Mouse (Mus musculus) forebrain, embryonic 15.5 days (tissue): ENCODE results near the gene Kdsr. TPM values are rescaled to one million over a fixed set of nuclear protein-coding genes. Genes with fewer than 3 reads are reported as not detected.

Experiments
- ATAC-seq: fragments of 200-750 bp; cut with Nextera tagmentation; replicated peaks from 2 replicates; pipeline ENCODE4 v1.8.0; 2017; ENCODE audit warnings: mild to moderate bottlenecking, moderate TSS enrichment, moderate library complexity
- H3K27ac ChIP-seq: fragments of 300-500 bp; sonication (generic); replicated peaks from 2 replicates; pipeline ENCODE4 v1.5.1; 2015; ENCODE audit warnings: mild to moderate bottlenecking, inconsistent platforms
- H3K27me3 ChIP-seq: fragments of 300-500 bp; sonication (generic); 2 replicates; pipeline ENCODE4 v1.6.1; 2015; ENCODE audit warnings: inconsistent platforms
- H3K36me3 ChIP-seq: fragments of 300-500 bp; sonication (generic); 2 replicates; pipeline ENCODE4 v1.6.1; 2015; ENCODE audit warnings: mild to moderate bottlenecking, inconsistent platforms
- H3K4me1 ChIP-seq: fragments of 300-500 bp; sonication (generic); 2 replicates; pipeline ENCODE4 v1.6.1; 2015; ENCODE audit warnings: inconsistent platforms
- H3K4me2 ChIP-seq: fragments of 300-500 bp; sonication (generic); replicated peaks from 2 replicates; pipeline ENCODE4 v1.6.1; 2015; ENCODE audit warnings: mild to moderate bottlenecking, inconsistent platforms
- H3K4me3 ChIP-seq: fragments of 300-500 bp; sonication (generic); 2 replicates; pipeline ENCODE4 v1.5.1; 2015; ENCODE audit warnings: mild to moderate bottlenecking, inconsistent platforms
- H3K9ac ChIP-seq: fragments of 300-500 bp; sonication (generic); replicated peaks from 2 replicates; pipeline ENCODE4 v1.6.1; 2015; ENCODE audit warnings: mild to moderate bottlenecking, inconsistent platforms
- H3K9me3 ChIP-seq: fragments of 300-500 bp; sonication (generic); 2 replicates; pipeline ENCODE4 v1.6.1; 2016; ENCODE audit warnings: inconsistent platforms
- WGBS: fragments of 180-500 bp; shearing (Covaris S2); methylation state at CpG from one replicate; pipeline ENCODE4 v1.1.7; 2015; ENCODE audit warnings: mixed read lengths; 5-methylcytosine and 5-hydroxymethylcytosine counted together
- polyA plus RNA-seq: library from polyadenylated mRNA; unstranded; fragments of >200 nt; fragmentation: Nextera tagmentation; extraction: Ambion mirVana; gene quantifications from 2 replicates; pipeline ENCODE4 v1.2.1, GENCODE M21; 2015

Gene Kdsr
- polyA plus RNA-seq: 13.0 and 14.4 TPM in 2 replicates

DNA sequence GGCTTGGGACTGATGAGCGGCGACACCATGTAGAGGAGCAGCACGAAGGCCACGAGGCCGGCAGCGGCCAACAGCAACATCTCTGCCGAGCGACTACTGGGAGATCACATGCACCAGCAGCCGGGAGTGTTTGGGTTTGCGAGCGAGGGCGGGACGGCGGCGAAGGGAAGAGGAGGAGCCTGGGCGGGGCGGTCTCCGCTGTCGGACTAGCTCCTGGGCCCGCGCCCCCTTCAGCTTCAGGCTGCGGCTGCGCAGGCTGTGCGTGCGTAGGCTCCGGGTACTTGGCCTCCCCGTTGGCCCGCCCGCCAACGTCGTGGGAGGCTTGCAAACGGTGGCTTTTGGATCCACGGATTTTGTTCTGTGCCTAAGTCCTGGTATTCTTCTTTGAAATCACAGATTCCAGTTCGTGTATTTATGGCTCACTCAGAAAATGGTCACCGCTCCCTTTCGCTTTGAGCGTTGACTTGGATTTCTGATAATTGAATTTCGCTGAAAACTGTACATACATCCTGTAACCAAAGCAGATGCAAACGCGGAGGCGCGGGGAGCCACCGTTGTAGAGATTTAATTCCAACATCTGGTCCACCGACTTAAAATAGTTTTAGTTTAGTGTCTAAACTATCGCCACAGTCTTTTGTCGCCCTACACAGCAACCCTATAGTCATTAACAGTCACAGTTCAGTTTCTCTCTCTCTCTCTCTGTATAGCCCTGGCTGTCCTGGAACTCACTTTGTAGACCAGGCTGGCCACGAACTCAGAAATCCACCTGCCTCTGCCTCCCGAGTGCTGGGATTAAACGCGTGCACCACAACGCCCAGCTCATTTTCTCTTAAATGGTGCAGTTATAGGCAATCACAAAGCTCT is at the start of gene Kdsr:
Kdsr (minus strand) TSS at position 156 of the 864 bp plus-strand sequence.
- Histone ChIP-seq H3K4me1 (peaks cover 13% of the 10 kb centered on the region), H3K9me3 (no peaks in the 10 kb centered on the region), H3K27ac (peak within 1 kb of the TSS; percentile 87), H3K36me3 (0 out of 2 replicates have a peak, but pooled peaks cover 7% of the 10 kb centered on the region), H3K4me2 (peak within 1 kb of the TSS; percentile 93), H3K4me3 (peak within 1 kb of the TSS; percentile 75), H3K27me3 (no peaks in the 10 kb centered on the region), H3K9ac (peak within 1 kb of the TSS; percentile 68)
- peak; percentile 99 for ATAC-seq
- 2% methylated on average over 51 of the region's 51 CpGs for WGBS

DNA sequence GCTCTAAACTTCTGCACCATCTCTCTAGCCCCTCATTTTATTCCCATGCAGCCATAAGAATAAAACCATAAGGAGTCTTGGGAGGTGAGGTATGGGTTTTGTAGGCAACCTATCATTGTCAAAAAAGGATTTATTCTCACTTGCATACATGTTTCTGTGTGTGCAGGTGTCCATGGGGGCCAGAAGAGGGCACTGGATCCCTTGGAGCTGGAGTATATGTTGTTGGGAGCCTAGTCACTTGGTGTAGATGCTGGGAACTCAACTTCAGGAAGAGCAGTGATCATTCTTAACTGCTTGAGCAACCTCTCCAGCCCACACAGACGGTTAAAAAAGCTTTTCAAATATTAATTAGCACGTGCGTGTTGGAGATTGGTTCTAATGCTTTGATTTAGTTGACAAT is 40.4 kb upstream of the Kdsr start:
- H3K9me3 ChIP-seq: no peaks in the 10 kb centered on the region
- 84% methylated on average over 3 of the region's 3 CpGs for WGBS
- H3K27ac ChIP-seq: no peak overlapping the region
- peaks cover 12% of the 10 kb centered on the region for H3K4me1 ChIP-seq
- ATAC-seq: no peak
- H3K4me3 ChIP-seq: no peak overlapping the region
- no peaks in the 10 kb centered on the region for H3K36me3 ChIP-seq
- H3K4me2 ChIP-seq: no peak overlapping the region
- H3K9ac ChIP-seq: no peak overlapping the region
- no peaks in the 10 kb centered on the region for H3K27me3 ChIP-seq

- Histone ChIP-seq H3K4me2 (no peak overlapping the region), H3K36me3 (no peaks in the 10 kb centered on the region), H3K9ac (no peak overlapping the region), H3K4me1 (peaks cover 17% of the 10 kb centered on the region), H3K9me3 (no peaks in the 10 kb centered on the region), H3K27me3 (no peaks in the 10 kb centered on the region), H3K27ac (no peak overlapping the region), H3K4me3 (no peak overlapping the region)
- no peak for ATAC-seq
- 61% methylated on average over 1 of the region's 1 CpGs for WGBS
Observed at GRCm38 (mm10) chr1:106799406-106799805, 39.9 kb upstream of the Kdsr start.

GRCm38 (mm10) chr1:106796987-106797779 is 37.7 kb upstream of the Kdsr start:
- no peak overlapping the region for H3K27ac ChIP-seq
- no peaks in the 10 kb centered on the region for H3K27me3 ChIP-seq
- 64% methylated on average over 7 of the region's 7 CpGs for WGBS
- no peaks in the 10 kb centered on the region for H3K36me3 ChIP-seq
- H3K9ac ChIP-seq: 0 out of 2 replicates have a peak overlapping the region, but pooled peaks have one; percentile 32
- peaks cover 29% of the 10 kb centered on the region for H3K4me1 ChIP-seq
- peak overlapping the region; percentile 91 for H3K4me3 ChIP-seq
- peak; percentile 46 for ATAC-seq
- H3K4me2 ChIP-seq: peak overlapping the region; percentile 52
- H3K9me3 ChIP-seq: no peaks in the 10 kb centered on the region

- Histone ChIP-seq H3K4me2 (peak within 1 kb of the TSS; percentile 52), H3K9me3 (no peaks in the 10 kb centered on the region), H3K4me3 (peak within 1 kb of the TSS; percentile 91), H3K27me3 (no peaks in the 10 kb centered on the region), H3K36me3 (no peaks in the 10 kb centered on the region), H3K9ac (peak within 1 kb of the TSS; percentile 89), H3K4me1 (peaks cover 29% of the 10 kb centered on the region), H3K27ac (peak within 1 kb of the TSS; percentile 84)
- under 1% methylated on average over 23 of the region's 23 CpGs for WGBS
- peak; percentile 99 for ATAC-seq
Observed at GRCm38 (mm10) chr1:106796542-106796924, 37.0 kb upstream of the Kdsr start, which contains the start of gene Vps4b. TSS of gene Vps4b (minus strand) at chr1:106796728.

- H3K27ac ChIP-seq: peak overlapping the region; percentile 84
- peak overlapping the region; percentile 91 for H3K4me3 ChIP-seq
- WGBS: 3% methylated on average over 51 of the region's 51 CpGs
- H3K27me3 ChIP-seq: no peaks in the 10 kb centered on the region
- H3K9me3 ChIP-seq: no peaks in the 10 kb centered on the region
- H3K9ac ChIP-seq: peak overlapping the region; percentile 89
- H3K4me1 ChIP-seq: peaks cover 29% of the 10 kb centered on the region
- peak overlapping the region; percentile 52 for H3K4me2 ChIP-seq
- no peaks in the 10 kb centered on the region for H3K36me3 ChIP-seq
- ATAC-seq: peak; percentile 91
Observed at GRCm38 (mm10) chr1:106795634-106796541, 36.4 kb upstream of the Kdsr start.

DNA sequence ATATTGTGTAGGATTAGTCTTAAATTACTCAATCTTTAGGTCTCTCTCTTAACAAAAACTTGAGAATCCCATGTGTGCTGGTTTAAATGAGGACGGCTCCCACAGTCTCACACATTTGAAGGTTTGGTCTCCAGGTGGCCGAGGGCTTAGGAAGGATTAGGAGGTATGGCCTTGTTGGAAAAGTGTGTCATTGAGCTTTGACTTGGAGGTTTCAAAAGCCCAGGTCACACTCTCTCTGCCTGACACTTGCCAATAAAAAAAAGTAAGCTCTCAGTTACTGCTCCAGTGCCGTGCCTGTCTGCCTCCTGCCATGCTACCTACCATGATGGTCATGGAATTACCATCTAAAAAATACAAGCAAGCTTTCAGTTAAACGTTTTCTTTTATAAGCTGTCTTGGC is 15.4 kb upstream of the Kdsr start:
- H3K27me3 ChIP-seq: no peaks in the 10 kb centered on the region
- no peaks in the 10 kb centered on the region for H3K4me1 ChIP-seq
- no peak overlapping the region for H3K9ac ChIP-seq
- H3K4me2 ChIP-seq: no peak overlapping the region
- H3K36me3 ChIP-seq: peaks cover 76% of the 10 kb centered on the region
- ATAC-seq: no peak
- WGBS: 86% methylated on average over 4 of the region's 4 CpGs
- H3K9me3 ChIP-seq: no peaks in the 10 kb centered on the region
- H3K4me3 ChIP-seq: no peak overlapping the region
- no peak overlapping the region for H3K27ac ChIP-seq

DNA sequence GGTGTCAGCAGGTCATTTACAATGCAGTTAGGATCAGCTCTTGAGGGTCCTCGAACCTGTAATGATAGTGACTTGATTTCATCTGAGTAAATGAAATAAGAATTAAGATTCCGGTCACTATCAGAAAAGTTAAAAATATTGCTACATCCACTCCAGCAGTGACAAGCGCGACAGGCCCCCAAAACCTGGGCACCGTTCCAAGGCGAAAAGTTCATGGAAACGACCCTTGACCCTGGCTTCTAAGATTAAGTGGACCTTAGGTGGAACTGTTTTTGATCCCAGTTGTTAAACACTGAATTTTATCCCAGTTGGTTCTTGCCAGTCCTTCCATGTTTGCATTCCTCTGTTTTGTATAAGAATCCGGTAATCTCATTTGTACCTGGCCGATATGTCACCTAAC is 14.6 kb upstream of the Kdsr start:
- no peaks in the 10 kb centered on the region for H3K27me3 ChIP-seq
- H3K36me3 ChIP-seq: peaks cover 73% of the 10 kb centered on the region
- no peak overlapping the region for H3K4me3 ChIP-seq
- H3K9me3 ChIP-seq: no peaks in the 10 kb centered on the region
- H3K4me2 ChIP-seq: no peak overlapping the region
- H3K4me1 ChIP-seq: no peaks in the 10 kb centered on the region
- no peak overlapping the region for H3K27ac ChIP-seq
- H3K9ac ChIP-seq: no peak overlapping the region
- ATAC-seq: no peak
- WGBS: 90% methylated on average over 9 of the region's 9 CpGs

DNA sequence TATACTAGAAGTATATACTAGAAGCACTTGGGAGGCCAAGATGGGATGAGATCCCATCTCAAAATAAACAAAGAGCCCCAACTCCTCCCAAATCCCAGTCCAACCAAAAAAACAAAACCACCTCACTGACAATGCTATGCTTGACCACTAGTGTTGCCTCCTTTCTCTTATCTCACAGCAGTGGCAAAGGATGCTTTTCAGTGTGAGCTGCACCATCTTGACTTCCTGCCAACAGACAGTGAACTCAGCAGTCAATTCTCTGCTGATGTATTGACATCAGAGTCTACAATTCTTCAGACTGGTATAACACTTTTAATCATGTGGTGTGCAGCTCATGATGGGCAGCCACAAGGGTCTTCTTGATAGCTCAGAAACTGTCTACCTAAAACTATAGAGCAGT is 9.2 kb upstream of the Kdsr start:
- no peaks in the 10 kb centered on the region for H3K9me3 ChIP-seq
- H3K4me3 ChIP-seq: no peak overlapping the region
- H3K4me1 ChIP-seq: no peaks in the 10 kb centered on the region
- H3K27ac ChIP-seq: no peak overlapping the region
- no peak overlapping the region for H3K4me2 ChIP-seq
- no peak overlapping the region for H3K9ac ChIP-seq
- peaks cover 62% of the 10 kb centered on the region for H3K36me3 ChIP-seq
- no peak for ATAC-seq
- no peaks in the 10 kb centered on the region for H3K27me3 ChIP-seq

GRCm38 (mm10) chr1:106765771-106766170 is 6.2 kb upstream of the Kdsr start:
- 95% methylated on average over 8 of the region's 8 CpGs for WGBS
- Histone ChIP-seq H3K27me3 (no peaks in the 10 kb centered on the region), H3K4me1 (no peaks in the 10 kb centered on the region), H3K4me2 (no peak overlapping the region), H3K9ac (no peak overlapping the region), H3K9me3 (no peaks in the 10 kb centered on the region), H3K4me3 (no peak overlapping the region), H3K36me3 (peaks cover 44% of the 10 kb centered on the region), H3K27ac (no peak overlapping the region)
- no peak for ATAC-seq

GRCm38 (mm10) chr1:106764846-106765245 is 5.3 kb upstream of the Kdsr start:
- 81% methylated on average over 2 of the region's 2 CpGs for WGBS

More at GRCm38 (mm10) chr1:106764846-106765245, 5.3 kb upstream of the Kdsr start:
- Histone ChIP-seq H3K27me3 (no peaks in the 10 kb centered on the region), H3K4me1 (no peaks in the 10 kb centered on the region), H3K4me3 (no peak overlapping the region), H3K9ac (no peak overlapping the region), H3K36me3 (peaks cover 37% of the 10 kb centered on the region), H3K4me2 (no peak overlapping the region), H3K9me3 (no peaks in the 10 kb centered on the region), H3K27ac (no peak overlapping the region)
- ATAC-seq: no peak
